Mouse (Mus musculus): ENCODE measurements at regions not wholly inside any gene's neighbourhood (a gene's known extent, or its start where the extent isn't known, plus 50 kb on each side); places are given as distances from the start of the nearest gene placed in this dataset.

DNA sequence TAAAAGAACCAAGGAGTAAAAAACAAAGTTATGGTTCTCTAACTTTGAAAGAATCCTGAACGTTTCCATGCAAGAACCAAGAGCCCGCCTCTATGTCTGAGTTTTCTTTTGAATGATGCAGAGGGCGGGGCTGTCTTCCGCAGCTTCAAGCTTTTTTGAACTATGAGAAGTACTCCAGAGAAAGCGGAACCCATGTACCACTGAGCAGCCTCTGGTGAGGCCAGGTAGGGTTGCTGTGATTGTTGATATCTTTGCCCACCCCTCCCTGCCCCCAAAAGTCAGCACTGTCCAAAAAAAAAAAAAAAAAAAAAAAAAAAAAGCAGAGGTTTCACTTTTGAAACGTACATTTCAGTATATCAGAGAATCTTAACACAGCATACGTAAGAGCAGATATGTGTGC, 161.2 kb upstream of the Spdye4c start:
- no peak overlapping the region for H3K27ac ChIP-seq (replicated peaks; ENCODE audit: low read depth, low read length)
- no peaks in the 10 kb centered on the region for H3K36me3 ChIP-seq (ENCODE audit: control insufficient read depth, insufficient read depth, low read length)
- H3K4me3 ChIP-seq (ENCODE audit: low read depth, low read length) = no peak overlapping the region
- DNase-seq (ENCODE audit: low spot score) = no peak
- no peak overlapping the region for H3K4me2 ChIP-seq (ENCODE audit: low read depth, severe bottlenecking)
- H3K9ac ChIP-seq (ENCODE audit: low read length) = no peak overlapping the region
- H3K4me1 ChIP-seq (ENCODE audit: control insufficient read depth, insufficient read depth, low read length) = peaks cover 4% of the 10 kb centered on the region
- WGBS = 77% methylated on average over 7 of the region's 7 CpGs
- no peak for ATAC-seq (ENCODE audit: insufficient number of reproducible peaks, low FRiP score, low TSS enrichment, low read depth)
- no peaks in the 10 kb centered on the region for H3K27me3 ChIP-seq (ENCODE audit: control insufficient read depth, insufficient read depth, low read length)
- no peaks in the 10 kb centered on the region for H3K9me3 ChIP-seq (ENCODE audit: control insufficient read depth, low read length)

DNA sequence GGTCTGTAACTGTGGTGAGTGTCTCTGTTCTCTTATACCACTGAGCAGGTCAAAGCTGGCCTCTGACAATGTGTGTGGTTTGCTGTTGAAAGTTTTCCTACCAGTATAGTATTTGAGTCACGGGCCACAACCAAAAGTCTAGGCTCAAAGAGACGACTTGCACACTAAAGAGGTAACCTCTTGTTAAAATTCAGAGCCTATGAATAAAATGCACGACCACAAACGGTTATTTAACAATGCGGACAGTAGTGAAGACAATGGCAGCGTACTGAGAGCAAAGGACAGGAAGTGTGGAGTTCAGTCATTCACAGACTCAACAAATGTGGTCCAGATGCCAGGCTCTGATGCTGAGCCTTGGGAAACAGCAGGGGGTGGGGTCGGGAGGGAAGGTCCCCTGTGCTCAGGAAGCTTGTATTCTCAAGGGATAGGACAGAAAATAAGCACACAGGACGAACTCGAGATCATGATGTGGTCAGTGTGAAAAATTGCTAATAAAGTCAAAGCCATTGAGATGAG, 160.2 kb upstream of the Spdye4c start:
- no peak overlapping the region for H3K27ac ChIP-seq (replicated peaks; ENCODE audit: low read depth, low read length)
- H3K36me3 ChIP-seq (ENCODE audit: control insufficient read depth, insufficient read depth, low read length) = no peaks in the 10 kb centered on the region
- no peak overlapping the region for H3K9ac ChIP-seq (ENCODE audit: low read length)
- no peak overlapping the region for H3K4me2 ChIP-seq (ENCODE audit: low read depth, severe bottlenecking)
- peak; percentile 32 for DNase-seq (ENCODE audit: low spot score)
- peaks cover 4% of the 10 kb centered on the region for H3K4me1 ChIP-seq (ENCODE audit: control insufficient read depth, insufficient read depth, low read length)
- no peaks in the 10 kb centered on the region for H3K9me3 ChIP-seq (ENCODE audit: control insufficient read depth, low read length)
- H3K27me3 ChIP-seq (ENCODE audit: control insufficient read depth, insufficient read depth, low read length) = no peaks in the 10 kb centered on the region
- no peak overlapping the region for H3K4me3 ChIP-seq (ENCODE audit: low read depth, low read length)
- 33% methylated on average over 9 of the region's 9 CpGs for WGBS
- no peak for ATAC-seq (ENCODE audit: insufficient number of reproducible peaks, low FRiP score, low TSS enrichment, low read depth)

DNA sequence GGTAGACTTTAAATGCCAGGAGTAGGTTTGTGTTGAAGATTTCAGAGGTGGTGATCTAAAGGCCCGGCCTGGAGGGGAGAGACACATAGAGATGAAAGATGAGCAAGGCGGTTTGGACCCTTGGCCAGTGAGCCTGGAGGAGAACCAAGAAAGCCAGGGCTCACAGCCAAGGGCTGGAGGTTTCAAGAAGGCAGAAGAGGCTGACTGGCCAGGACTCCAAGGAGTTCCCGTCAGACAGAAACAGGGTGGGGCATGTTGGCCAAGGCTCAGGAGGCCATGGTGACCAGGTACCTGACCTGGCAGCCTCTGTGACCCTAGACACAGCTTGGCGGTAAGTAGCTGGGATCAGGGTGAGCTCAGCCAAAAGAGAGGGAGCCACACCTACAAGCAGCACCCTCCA, 159.3 kb upstream of the Spdye4c start:
- no peak overlapping the region for H3K4me2 ChIP-seq (ENCODE audit: low read depth, severe bottlenecking)
- no peak overlapping the region for H3K4me3 ChIP-seq (ENCODE audit: low read depth, low read length)
- H3K27ac ChIP-seq (replicated peaks; ENCODE audit: low read depth, low read length) = no peak overlapping the region
- no peak for ATAC-seq (ENCODE audit: insufficient number of reproducible peaks, low FRiP score, low TSS enrichment, low read depth)
- no peaks in the 10 kb centered on the region for H3K36me3 ChIP-seq (ENCODE audit: control insufficient read depth, insufficient read depth, low read length)
- peaks cover 4% of the 10 kb centered on the region for H3K4me1 ChIP-seq (ENCODE audit: control insufficient read depth, insufficient read depth, low read length)
- DNase-seq (ENCODE audit: low spot score) = no peak
- WGBS = 91% methylated on average over 4 of the region's 4 CpGs
- no peaks in the 10 kb centered on the region for H3K27me3 ChIP-seq (ENCODE audit: control insufficient read depth, insufficient read depth, low read length)
- H3K9me3 ChIP-seq (ENCODE audit: control insufficient read depth, low read length) = no peaks in the 10 kb centered on the region
- no peak overlapping the region for H3K9ac ChIP-seq (ENCODE audit: low read length)

DNA sequence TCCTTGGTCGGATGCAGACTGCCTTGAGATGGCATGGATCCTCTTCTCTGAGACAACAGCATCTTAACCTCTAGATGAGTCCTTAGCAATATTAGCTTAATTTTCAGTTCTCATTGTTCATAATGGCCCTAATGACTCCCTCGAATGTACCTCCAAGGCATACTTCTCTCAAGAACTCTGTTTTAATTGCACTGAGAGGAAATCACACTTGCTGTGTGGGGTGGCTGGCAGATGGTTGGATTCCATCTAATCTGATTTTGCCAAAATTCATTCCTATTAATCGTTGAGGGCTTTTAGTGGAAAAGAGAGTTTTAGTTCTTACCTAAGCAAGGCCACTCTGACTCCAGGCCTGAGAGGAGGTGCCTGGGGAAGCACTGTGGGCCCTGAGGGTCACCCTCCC, 158.3 kb upstream of the Spdye4c start:
- DNase-seq (ENCODE audit: low spot score) (no peak), ATAC-seq (ENCODE audit: insufficient number of reproducible peaks, low FRiP score, low TSS enrichment, low read depth) (no peak)
- peaks cover 4% of the 10 kb centered on the region for H3K4me1 ChIP-seq (ENCODE audit: control insufficient read depth, insufficient read depth, low read length)
- H3K36me3 ChIP-seq (ENCODE audit: control insufficient read depth, insufficient read depth, low read length) = no peaks in the 10 kb centered on the region
- H3K27me3 ChIP-seq (ENCODE audit: control insufficient read depth, insufficient read depth, low read length) = no peaks in the 10 kb centered on the region
- no peak overlapping the region for H3K4me2 ChIP-seq (ENCODE audit: low read depth, severe bottlenecking)
- no peak overlapping the region for H3K4me3 ChIP-seq (ENCODE audit: low read depth, low read length)
- no peak overlapping the region for H3K9ac ChIP-seq (ENCODE audit: low read length)
- no peaks in the 10 kb centered on the region for H3K9me3 ChIP-seq (ENCODE audit: control insufficient read depth, low read length)
- no peak overlapping the region for H3K27ac ChIP-seq (replicated peaks; ENCODE audit: low read depth, low read length)
- 74% methylated on average over 3 of the region's 3 CpGs for WGBS

DNA sequence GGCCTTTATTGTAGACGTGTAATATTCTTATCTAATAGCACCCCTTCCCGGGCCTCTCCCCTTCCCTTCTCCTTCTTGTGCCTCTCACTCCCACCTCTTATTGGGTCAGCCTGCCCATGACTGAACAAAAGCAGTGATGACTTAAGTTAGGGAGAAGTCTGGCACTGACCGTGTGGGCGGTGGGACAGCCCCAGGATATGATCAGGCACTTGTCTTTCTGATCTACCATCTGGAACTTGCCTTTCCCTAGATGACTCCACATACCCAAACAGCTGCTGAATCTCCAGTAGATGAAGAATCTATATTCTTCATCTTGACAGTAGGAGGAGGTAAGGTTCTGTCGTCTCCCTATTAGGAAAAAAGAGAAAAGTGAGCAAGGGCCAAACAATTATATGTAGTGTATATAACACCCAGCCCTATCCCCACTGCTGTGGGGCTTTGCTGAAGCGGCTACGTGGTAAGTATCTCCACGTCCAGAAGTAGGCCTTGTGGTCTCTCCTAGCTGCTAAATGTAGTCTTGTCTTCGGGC, 157.4 kb upstream of the Spdye4c start:
- no peak overlapping the region for H3K4me2 ChIP-seq (ENCODE audit: low read depth, severe bottlenecking)
- no peaks in the 10 kb centered on the region for H3K9me3 ChIP-seq (ENCODE audit: control insufficient read depth, low read length)
- H3K9ac ChIP-seq (ENCODE audit: low read length) = no peak overlapping the region
- no peaks in the 10 kb centered on the region for H3K27me3 ChIP-seq (ENCODE audit: control insufficient read depth, insufficient read depth, low read length)
- H3K4me1 ChIP-seq (ENCODE audit: control insufficient read depth, insufficient read depth, low read length) = peaks cover 4% of the 10 kb centered on the region
- no peak for ATAC-seq (ENCODE audit: insufficient number of reproducible peaks, low FRiP score, low TSS enrichment, low read depth)
- no peaks in the 10 kb centered on the region for H3K36me3 ChIP-seq (ENCODE audit: control insufficient read depth, insufficient read depth, low read length)
- DNase-seq (ENCODE audit: low spot score) = no peak
- H3K27ac ChIP-seq (replicated peaks; ENCODE audit: low read depth, low read length) = no peak overlapping the region
- no peak overlapping the region for H3K4me3 ChIP-seq (ENCODE audit: low read depth, low read length)
- WGBS = 89% methylated on average over 9 of the region's 9 CpGs

DNA sequence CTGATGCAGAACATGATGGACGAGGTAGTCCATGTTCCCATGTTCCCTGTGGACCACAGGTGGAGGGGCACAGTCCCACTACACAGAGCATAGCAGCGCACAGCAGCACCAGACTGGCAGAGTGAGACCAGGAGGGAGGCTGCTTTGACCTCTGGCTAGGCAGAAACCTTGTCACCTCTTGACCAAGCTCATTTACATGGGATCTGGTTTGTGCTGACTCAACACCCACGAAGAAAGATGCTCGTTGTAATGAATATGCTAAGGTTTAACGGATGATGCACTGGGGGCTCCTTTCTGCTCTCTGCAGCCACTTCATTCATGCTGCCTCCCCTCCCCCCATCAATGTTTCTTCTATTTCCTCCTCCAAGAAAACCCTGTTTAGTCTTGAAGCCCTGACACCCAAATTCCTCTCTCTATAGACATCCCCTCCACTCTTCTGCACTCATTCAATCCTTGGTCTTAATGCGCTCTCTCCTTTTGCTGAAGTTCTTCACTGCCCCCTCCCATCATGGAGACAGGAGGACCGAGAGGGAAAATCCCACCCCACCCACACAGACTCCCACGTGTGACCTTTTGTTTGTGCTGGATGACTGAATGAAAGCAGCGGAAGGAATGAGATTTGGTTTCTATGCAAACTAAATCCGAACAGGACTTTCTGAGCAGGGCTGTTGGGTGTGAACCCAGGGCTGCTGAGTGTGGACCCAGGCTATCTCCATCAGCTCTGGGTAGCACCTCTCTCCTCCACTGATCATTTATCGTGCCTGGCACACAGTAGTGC, 156.6 kb upstream of the Spdye4c start:
- H3K9me3 ChIP-seq (ENCODE audit: control insufficient read depth, low read length) = no peaks in the 10 kb centered on the region
- 77% methylated on average over 11 of the region's 11 CpGs for WGBS
- no peaks in the 10 kb centered on the region for H3K27me3 ChIP-seq (ENCODE audit: control insufficient read depth, insufficient read depth, low read length)
- DNase-seq (ENCODE audit: low spot score) (no peak), ATAC-seq (ENCODE audit: insufficient number of reproducible peaks, low FRiP score, low TSS enrichment, low read depth) (no peak)
- no peak overlapping the region for H3K4me3 ChIP-seq (ENCODE audit: low read depth, low read length)
- no peak overlapping the region for H3K4me2 ChIP-seq (ENCODE audit: low read depth, severe bottlenecking)
- H3K27ac ChIP-seq (replicated peaks; ENCODE audit: low read depth, low read length) = no peak overlapping the region
- H3K4me1 ChIP-seq (ENCODE audit: control insufficient read depth, insufficient read depth, low read length) = peaks cover 4% of the 10 kb centered on the region; the same call in 1 of the 2 replicates
- no peaks in the 10 kb centered on the region for H3K36me3 ChIP-seq (ENCODE audit: control insufficient read depth, insufficient read depth, low read length)
- H3K9ac ChIP-seq (ENCODE audit: low read length) = no peak overlapping the region

DNA sequence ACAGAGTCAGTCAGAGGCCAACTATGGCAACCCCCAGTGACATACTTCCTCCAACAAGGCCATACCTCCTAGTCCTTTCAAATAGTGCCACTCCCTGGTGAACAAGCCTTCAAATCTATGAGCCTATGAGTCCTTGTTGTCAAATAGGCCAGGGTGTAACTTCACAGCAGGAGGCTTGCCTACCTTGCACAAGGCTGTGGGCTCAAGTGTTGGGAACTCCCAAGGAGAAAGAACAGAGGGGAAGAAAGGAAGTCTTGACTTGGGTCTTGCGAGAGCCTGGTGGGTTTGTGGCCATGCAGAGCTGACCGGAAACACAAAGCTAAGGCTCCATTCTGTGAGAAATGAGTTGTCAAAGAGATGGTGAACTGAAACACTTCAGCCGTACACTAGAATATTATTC, 154.6 kb upstream of the Spdye4c start:
- no peak overlapping the region for H3K27ac ChIP-seq (replicated peaks; ENCODE audit: low read depth, low read length)
- no peaks in the 10 kb centered on the region for H3K27me3 ChIP-seq (ENCODE audit: control insufficient read depth, insufficient read depth, low read length)
- no peaks in the 10 kb centered on the region for H3K36me3 ChIP-seq (ENCODE audit: control insufficient read depth, insufficient read depth, low read length)
- no peak for ATAC-seq (ENCODE audit: insufficient number of reproducible peaks, low FRiP score, low TSS enrichment, low read depth)
- H3K4me3 ChIP-seq (ENCODE audit: low read depth, low read length) = no peak overlapping the region
- no peak overlapping the region for H3K4me2 ChIP-seq (ENCODE audit: low read depth, severe bottlenecking)
- no peaks in the 10 kb centered on the region for H3K4me1 ChIP-seq (ENCODE audit: control insufficient read depth, insufficient read depth, low read length)
- no peaks in the 10 kb centered on the region for H3K9me3 ChIP-seq (ENCODE audit: control insufficient read depth, low read length)
- no peak overlapping the region for H3K9ac ChIP-seq (ENCODE audit: low read length)
- 94% methylated on average over 3 of the region's 3 CpGs for WGBS
- no peak for DNase-seq (ENCODE audit: low spot score)

DNA sequence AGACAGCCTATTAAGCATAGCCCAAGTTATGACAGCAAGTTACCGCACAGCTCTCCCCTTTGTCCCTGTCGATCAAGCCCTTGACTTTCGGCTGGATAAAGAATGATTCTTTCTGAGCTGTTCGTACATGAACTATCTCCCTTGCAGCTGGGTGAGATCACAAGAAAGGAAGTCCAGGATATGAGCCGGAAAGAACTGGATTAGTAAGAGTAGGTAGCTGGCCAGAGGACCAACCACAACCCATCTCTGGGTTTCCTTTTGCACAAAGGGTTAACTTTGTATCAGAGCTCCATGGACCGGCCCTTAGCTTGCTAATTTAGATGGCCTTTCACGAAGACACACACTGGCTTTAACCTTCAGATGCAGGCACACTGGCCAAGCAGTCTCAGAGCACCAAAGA, 153.3 kb upstream of the Spdye4c start:
- no peak for DNase-seq (ENCODE audit: low spot score)
- no peak overlapping the region for H3K27ac ChIP-seq (replicated peaks; ENCODE audit: low read depth, low read length)
- no peaks in the 10 kb centered on the region for H3K27me3 ChIP-seq (ENCODE audit: control insufficient read depth, insufficient read depth, low read length)
- no peak for ATAC-seq (ENCODE audit: insufficient number of reproducible peaks, low FRiP score, low TSS enrichment, low read depth)
- H3K4me1 ChIP-seq (ENCODE audit: control insufficient read depth, insufficient read depth, low read length) = no peaks in the 10 kb centered on the region
- no peak overlapping the region for H3K4me2 ChIP-seq (ENCODE audit: low read depth, severe bottlenecking)
- H3K9me3 ChIP-seq (ENCODE audit: control insufficient read depth, low read length) = no peaks in the 10 kb centered on the region
- no peaks in the 10 kb centered on the region for H3K36me3 ChIP-seq (ENCODE audit: control insufficient read depth, insufficient read depth, low read length)
- no peak overlapping the region for H3K4me3 ChIP-seq (ENCODE audit: low read depth, low read length)
- no peak overlapping the region for H3K9ac ChIP-seq (ENCODE audit: low read length)
- WGBS = 70% methylated on average over 7 of the region's 7 CpGs
